Mouse (Mus musculus): ENCODE results near the gene Vps53.
"Not testable (repeated sequence)": the region's sequence is repeated elsewhere in the genome, so short reads cannot be mapped to it uniquely, and the experiment has no call there.

Gene Vps53

DNA sequence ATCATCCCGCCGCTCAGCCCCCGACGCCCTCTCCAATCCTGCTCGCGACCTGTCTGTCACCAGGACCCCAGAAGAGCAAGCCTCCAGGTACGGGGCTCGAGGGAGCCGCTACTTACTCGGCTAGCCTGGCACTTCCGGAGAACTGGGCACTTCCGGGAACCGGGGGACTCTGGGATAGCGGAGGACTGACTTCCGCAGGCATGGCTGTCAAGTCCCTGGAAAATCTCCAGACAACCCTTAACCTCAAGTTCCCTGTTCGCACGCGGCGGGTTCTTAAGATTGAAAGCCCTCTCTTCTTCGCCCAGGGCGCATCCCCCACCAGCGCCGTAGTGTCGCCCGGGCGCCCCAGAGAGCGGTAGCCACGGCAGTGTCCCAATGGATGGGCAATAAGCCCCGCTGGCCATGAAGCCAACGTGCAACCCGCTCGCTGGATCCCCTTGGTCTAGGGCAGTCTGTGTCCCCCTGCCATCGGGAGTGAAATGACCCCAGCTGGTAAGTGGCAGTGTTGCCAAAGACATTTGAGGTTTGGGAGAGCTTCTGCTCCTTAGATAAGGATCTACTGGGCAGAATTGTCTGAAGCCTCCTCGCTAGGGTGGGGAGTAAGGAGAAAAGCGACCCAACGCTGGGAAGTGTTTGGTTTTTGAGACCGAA lies at the start of gene Vps53, which contains the start of gene Fam57a:
Gene Vps53, minus strand, starts transcription at position 153 of the 651 bp plus-strand sequence.
Gene Fam57a, plus strand, starts transcription at position 177 of the 651 bp plus-strand sequence.
- peak; percentile 91 for DNase-seq

DNA sequence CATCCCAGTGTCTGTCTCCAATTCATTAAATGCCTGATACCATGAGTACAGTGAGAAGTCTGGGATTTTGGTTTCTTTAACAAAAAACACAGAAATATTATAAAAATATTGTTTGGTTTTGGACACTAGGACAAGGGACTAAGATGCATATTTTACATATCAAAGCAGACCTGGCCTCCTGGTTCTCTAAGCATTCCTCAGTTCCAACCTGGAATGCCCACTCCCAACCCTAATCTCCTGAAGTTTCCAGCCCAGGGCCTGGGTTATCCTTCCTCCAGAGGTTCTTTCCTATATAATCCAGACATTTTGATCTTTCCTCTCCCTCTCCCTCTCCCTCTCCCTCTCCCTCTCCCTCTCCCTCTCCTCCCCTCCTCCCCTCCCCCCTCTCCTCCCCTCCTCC lies 45.6 kb upstream of the Vps53 start:
- no peak for DNase-seq

DNA sequence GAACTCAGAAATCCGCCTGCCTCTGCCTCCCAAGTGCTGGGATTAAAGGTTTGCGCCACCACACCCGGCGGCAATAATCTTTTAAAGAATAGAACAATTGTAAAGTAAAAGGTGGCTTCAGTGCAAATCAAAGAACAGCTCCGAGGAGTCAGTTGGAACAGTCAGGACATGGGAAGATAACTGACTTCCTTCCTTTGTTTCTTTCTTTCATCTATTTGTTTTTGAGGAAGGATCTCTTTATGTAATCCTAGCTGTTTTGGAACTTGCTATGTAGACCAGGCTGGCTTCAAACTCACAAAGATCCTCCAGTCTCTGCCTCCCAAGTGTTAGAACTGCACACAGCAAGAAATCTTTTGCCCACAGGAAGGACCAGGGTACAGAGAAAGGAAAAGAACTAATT lies 45.2 kb upstream of the Vps53 start:
- DNase-seq: no peak

DNA sequence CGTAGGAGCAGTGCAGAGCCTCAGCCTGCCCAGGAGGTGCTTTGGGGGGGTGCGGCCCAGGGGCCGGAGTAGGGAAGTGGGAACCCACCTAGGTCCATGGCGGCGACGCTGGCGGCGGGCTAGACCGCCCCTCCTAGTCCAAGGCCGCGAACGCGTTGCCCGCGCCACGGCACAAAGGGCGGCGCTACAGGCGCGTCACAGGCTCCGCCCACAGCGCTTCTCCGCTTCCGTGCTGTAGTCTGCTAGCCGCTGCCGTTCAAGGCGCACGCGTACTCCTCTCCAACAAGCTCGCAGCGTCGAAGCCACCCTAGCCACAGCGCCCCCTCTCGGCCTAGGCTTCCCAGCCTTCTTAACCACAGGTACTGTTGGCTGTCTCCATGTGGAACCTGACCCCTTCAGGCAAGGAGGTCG lies 37.9 kb upstream of the Vps53 start, which contains the start of the genes Dbil5 and Gemin4:
Gene Dbil5, plus strand, starts transcription at position 219 of the 411 bp plus-strand sequence.
Gene Gemin4, minus strand, starts transcription at position 275 of the 411 bp plus-strand sequence.
- DNase-seq: peak; percentile 99

DNA sequence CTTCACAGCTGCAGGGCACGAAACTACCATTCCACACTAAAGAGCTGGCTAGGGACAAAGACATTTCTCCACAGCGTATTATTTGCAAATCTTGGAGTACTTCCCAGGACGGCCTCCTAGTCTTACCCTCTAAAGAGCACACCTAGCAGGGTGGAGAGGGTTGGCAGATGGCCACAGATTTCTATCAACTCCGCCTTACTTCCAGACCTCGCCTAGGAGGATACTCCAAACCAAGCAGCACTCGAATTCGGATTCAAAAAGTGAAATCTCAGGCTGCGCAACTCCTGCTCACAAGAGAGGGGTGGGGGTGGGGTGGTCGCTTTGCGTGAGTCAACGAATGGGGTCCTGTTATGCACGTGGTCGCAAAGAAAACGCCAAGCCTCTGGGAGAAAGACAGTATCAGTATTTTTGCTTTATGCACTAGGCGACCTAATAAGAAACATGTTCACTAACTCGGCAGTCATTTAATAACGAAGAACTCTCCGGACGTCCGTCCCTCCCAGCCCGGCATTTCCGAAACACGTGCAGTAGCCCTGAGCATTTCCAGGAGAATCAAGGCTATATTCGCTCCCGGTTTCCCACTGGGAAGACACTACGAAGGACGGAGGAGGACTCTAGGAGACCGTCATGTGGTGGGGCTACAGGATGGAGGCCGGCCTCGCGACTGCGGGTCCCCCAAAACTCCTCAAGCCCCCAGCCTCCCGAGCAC lies 37.4 kb upstream of the Vps53 start:
- DNase-seq: peak; percentile 76

DNA sequence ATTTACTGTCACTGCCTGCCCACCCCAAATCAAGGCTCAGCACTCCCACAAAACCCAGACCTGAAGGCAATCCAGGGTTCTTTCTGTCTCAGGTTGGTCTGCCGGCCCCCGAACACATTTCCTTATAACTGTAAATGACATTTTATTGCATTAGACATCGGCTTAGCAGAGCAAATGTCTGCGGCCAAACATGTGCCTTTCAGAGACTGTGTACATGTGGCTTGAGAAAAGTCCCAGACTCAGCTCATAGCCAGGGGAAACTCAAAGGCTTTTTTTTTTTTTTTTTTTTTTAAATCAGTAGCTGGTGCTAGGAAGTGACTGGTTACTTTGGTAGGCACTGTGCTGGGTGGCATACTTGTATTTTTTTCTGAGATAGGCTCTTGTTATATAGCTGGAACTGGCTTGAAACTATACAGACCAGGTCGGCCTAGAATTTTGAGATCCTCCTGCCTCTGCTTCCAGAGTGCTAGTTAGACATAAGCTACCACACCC lies 36.6 kb upstream of the Vps53 start:
- DNase-seq: no peak

DNA sequence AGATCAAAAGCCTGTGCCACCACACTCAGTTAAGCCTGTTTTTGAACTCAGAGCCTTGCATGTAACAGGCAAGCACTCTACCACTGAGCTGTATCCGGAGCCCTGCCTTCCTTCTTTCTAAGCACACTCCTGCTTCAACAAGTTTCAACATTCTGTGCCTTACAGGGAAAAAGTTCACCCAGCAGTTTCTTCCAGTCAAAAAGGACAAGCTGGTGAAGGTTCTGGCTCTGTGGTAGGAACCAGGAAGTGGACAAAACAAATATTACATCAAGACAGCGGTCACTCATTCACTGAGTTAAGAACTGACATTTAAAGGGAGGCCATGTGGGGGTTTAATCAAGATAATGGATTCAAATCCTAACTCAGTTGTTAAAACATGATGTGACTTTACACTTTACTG lies 35.6 kb upstream of the Vps53 start:
- DNase-seq: no peak

DNA sequence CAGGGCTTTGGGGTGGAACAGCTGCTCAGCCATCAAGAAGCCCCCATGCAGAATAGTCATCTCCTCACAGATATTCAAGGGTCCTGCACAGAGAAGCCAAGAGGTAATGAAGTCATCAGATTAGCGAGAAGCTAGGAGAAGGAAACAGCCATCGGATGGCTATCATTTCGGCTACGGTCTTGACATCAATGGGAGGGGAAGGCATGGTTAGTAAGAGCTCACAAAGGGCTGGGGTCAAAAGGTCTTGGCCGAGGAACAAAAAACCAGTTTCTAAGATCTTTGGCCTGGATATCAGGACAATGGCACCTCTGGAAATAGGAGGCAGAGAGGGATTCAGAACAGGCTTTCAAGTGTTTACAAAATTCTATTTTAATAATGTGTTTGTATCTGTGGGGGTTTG lies 34.4 kb upstream of the Vps53 start:
- no peak for DNase-seq

DNA sequence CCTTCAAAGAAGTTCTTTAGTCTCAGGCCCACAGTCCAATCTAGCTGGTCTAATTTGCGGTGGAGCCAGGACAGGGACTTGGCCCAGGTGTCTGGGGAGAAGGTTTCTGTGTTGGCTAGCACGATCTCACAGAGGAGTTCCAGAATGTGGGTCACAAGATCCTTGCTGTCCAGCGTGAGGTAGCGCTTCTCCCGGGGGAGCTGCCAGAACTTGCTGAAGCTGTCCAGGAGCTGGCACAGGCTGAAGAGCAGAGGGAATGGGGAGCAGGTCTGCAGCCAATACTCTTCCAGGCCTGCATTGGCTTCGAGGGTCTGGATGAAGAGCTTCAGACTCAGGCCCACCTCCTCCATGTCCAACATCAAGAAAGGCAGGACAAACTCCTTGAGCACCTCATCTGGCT lies 32.1 kb upstream of the Vps53 start:
- not testable (repeated sequence) for DNase-seq

DNA sequence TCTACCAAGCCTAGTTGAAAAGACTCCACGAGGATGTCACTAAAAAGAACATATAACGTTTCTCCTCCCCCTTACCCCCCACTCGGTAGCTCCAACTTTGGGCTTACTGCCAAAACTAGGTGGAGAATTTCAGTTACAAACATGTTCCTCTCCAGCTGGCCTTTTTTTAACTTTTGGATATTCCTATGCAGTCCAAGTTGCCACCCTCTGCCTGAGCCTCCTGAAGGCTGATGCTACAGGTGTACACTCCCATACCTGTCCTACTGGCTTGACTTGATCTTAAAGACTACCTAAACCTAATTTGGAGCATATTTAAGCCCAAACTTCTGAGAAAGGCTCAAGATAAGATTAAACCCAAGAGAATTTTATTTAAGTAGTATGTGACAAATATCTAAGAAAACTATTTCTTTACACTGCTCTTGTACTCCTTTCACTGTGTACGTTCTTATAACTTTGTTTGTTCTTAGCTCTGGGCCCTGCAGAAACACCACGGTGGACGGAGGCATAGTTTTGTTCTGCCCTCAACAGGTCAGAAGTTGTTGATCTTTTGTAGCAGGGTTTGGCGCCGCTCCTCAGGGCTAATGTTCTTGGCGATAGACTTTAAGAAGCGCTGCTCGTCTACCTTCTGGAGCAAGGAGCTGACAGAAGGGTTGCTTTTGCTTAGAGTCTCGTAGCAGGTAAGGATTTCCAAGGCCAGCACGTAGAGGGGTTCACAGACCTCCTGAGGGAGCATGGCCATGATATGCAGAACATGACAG lies 31.0 kb upstream of the Vps53 start:
- DNase-seq: peak; percentile 22

DNA sequence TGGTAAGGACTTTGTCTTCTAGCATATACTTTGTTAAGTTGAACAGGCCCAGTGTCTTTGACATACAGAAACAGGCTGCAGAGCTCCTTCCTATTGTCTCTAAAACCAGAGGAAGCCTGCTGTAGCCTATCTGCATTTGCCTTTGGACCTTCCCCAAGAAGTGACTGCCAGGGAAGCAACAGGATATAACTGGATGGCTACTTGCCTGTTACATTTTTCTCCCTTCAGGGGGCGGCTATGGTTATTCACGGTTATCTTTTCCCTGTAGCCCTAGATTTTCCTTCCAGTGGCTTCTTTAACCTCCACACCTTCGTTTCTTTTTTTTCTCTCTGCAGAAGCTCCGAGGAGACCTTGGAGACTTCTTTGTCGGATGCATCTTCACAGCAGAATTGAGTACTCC lies 27.3 kb upstream of the Vps53 start:
- no peak for DNase-seq

DNA sequence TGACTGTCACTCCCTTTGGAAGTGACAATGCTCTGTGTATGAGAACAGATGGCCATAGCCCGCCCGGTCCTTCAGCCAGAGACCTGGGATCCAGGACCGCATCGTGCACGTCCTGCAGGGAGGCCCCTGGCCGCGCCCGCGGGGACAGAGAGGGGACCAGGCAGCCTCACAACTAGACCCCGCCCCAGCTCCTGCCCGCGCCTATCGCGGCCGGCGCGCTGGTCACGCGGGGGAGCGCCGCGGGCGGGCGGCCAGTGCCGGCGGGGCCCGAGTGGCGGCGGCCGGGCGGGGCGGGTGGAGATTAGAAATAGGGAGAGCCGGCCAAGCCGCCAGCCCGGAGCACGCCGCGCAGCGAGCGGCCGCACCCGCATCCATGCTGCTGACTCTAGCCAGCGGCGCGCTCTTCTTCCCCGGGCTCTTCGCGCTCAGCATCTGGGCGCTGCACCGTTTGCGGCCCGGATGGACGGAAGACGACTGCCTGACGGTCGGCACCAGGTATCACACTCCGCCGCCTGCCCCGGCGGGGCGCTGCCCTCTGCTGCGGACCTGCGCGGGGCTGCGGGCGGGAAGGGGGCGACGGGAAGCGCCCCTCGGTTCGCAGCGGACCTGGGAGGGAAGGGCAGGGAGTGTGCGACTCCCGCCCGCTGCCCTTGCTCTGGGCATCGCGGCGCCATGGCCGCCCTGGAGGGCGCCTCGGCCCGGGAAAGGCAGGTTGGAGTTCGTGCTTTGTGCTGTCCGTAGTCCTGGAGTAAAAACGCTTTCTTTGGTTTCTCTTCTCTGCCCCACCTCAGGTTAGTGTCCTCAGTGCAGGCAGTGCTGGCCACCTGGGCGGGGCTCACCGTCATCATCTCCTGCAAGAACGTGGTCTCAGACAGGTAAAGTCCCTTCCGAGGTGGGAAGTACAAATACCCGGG lies 22.6 kb upstream of the Vps53 start:
- peak; percentile 89 for DNase-seq

DNA sequence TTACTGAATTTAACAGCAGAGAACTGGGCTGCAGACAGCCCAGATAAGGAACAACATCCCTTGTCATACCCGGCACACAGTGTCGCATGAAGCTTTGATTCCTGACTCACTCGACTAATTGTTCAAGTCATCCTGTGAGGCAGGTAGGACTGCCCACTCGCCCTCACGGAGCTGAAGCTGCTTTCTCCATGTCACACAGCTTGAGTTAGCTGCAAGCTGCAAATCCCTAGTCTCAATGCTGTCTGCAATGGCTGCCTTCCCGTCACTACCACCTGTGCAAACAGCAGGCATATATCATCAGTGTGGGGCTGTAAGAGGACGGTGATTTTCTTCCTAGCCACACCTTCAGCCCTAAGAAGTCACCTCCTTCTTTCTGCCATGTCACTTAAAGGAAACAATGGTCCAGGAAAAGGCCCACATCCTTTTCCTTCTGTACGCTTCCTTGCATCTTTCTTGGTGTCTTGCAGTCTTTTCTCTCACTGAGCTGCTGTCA lies 17.6 kb upstream of the Vps53 start:
- no peak for DNase-seq

DNA sequence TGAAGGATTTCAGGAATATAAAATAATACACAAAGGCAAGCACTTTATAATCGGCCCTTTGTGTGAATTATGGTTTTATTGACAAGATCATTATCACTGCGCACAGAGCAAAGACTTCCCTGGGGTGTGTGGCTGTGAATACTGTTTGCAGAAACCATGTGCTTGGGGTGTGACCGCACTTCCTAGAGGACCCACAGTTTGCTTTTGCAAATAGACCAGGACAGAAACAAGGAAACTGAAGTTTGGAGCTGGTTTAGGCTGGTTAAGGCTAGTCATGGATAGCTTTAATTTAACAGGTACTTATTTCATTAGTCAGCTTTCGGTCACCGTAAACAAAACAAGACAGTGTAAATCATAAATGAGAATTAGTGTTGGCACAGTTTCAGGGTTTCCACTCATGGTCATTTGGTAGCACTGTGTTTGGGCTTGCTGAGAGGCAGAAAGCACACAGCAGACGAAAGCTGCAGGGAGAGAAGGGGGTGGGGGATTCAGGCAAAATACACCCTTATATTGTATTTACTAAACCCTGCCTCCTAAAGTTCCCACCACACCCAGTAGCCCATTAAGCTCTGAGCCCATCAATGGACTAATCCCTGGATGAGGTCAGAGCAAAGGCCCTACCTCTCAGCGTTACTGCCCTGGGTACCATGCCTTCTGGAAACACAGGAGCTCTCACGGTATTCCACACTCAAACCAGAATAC lies 17.0 kb upstream of the Vps53 start:
- no peak for DNase-seq

DNA sequence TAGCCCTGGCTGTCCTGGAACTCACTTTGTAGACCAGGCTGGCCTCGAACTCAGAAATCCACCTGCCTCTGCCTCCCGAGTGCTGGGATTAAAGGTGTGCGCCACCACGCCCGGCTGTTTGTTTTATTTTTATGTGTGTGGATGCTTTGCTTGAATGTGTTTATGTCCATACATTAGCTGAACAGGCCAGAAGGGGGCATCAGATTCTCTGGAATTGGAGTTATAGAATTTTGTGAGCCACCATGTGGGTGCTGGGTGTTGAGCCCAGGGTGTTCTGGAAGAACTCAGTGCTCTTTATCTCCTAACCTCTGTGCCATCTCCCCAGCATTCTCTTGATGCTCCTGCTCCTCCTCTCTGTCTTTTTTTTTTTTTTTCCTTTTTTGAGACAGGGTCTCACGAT lies 7.5 kb upstream of the Vps53 start:
- no peak for DNase-seq

DNA sequence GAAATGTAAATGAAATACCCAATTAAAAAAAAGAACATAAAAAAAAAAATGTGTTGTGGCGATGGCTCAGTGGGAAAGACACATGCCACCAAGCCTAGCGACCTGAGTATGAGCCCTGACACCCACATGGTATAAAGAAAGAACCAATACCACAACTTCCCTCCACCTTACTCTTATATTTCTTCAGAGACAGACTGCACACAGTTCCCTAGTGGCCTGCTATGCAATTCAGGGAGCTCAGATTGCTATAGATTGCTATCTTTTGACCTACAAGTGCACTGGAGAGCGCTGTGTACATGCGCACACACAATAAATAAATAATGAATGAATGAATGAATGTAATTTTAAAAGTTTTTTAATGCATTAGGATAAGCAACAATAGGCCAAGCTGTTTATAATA lies 4.3 kb upstream of the Vps53 start:
- no peak for DNase-seq

DNA sequence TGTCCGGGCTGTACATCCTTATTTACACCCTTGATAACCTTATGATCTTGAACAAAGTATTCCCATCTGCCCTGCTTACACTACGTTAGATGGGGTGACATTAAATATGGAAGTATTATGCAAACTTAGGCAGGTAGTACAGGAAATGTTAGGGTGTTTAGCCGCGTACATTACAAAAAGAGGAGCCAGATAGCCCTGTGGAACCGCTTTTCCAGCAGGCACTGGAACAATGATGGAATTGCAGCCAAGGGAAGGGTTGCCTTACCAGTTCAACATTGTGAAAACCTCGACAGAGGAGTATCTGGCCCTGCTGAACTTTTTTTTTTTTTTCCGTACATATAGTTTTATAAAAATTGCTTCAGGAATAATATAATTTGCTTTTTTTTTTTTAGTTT lies 696 bp upstream of the Vps53 start:
- no peak for DNase-seq

DNA sequence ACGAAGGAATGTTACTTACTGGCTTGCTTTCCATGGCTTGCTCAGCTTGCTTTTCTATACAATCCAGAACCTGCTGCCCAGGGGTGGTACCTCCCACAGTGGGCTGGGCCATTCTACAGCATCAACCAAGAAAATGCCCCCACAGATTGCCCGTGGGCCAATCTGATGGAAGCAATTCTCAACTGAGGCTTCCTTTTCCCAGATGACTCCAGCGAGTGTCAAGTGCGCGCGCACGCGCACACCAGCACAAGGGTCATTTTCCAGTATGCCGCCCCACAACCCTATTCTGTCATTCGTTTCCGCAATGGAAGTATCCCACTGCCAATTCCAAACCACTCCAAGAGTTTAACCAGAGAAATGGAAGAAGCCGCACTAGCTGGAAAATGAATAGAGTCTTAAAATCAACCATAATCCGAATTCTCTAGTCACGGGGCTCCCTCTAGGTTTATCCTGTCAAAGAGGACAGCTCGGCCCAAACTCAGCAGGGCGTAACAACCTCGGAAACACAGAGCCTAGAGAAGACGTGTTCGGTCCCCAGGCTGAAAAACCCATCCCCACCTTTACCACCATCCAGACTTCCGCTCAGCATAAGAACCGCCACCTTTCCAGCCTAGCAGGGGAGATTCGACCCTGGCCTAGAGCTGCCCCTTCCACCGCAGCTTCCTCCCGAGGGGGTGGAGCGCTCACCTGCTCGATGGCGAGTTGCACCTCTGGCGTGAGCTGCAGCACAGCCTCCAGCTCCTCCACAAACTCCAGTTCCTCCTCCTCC lies 537 bp downstream of the Vps53 start:
- DNase-seq: peak; percentile 15

DNA sequence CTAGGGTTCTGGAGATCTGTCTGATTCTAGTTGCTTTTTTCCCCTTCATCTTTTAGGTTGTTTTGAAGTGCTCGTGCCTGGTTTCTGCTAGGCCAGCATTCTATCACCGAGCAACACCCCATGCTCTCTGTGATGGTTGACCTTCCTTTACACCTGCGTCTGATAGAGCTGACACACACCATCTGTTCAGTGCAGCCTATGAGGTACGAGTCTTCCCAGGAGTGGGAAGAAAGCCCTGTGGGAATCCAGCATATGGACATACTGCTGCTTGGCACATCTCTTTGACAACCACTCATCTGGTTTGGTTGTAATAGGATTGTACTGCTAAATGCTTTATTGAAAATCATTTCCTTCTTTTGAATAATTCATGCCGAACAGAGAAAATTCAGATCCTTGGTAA lies 9.2 kb downstream of the Vps53 start:
- DNase-seq: no peak

DNA sequence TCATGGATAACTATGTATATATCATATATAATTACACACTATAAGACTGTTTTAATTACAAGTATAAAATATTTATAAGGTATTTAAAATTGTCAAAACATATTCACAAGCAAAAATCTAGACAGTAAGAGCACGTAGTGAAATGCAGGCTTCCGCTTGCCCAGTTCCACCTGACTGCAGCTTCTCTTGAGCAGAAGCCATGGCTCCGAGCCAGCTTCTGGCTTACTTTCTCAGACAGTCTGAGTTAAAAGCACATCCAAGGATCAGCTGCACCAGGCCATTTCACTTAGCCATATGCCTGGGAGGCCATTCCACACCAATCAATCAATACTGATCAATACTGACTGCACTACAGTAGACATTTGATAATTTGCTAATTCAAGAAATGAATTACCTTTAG lies 10.5 kb downstream of the Vps53 start:
- DNase-seq: no peak
